Mouse (Mus musculus) ES-Bruce4 (cell line): ENCODE measurements around the gene Nt5c1a. TPM values are rescaled to one million over a fixed set of nuclear protein-coding genes. Genes with fewer than 3 reads are reported as not detected.

Experiments used
- H3K27ac ChIP-seq: 2 replicates; pipeline ENCODE4 v1.5.1; 2012; ENCODE audit warnings: low read length, inconsistent platforms; ENCODE audit not compliant: insufficient read depth
- H3K27me3 ChIP-seq: 2 replicates; pipeline ENCODE4 v1.6.1; 2012; ENCODE audit warnings: mild to moderate bottlenecking, low read length, inconsistent platforms; ENCODE audit not compliant: control insufficient read depth, poor library complexity, insufficient read depth, severe bottlenecking
- H3K36me3 ChIP-seq: 2 replicates; pipeline ENCODE4 v1.6.1; 2012; ENCODE audit warnings: inconsistent platforms, mild to moderate bottlenecking, low read length, moderate library complexity; ENCODE audit not compliant: control insufficient read depth, poor library complexity, insufficient read depth, severe bottlenecking
- H3K4me1 ChIP-seq: one replicate; pipeline ENCODE4 v1.8.1; 2011; ENCODE audit warnings: low read length; ENCODE audit not compliant: control insufficient read depth, insufficient read depth
- H3K4me3 ChIP-seq: 2 replicates; pipeline ENCODE4 v1.5.1; 2011; ENCODE audit warnings: low read depth, mild to moderate bottlenecking, low read length
- H3K9ac ChIP-seq: 2 replicates; pipeline ENCODE4 v1.6.1; 2012; ENCODE audit warnings: low read depth, mild to moderate bottlenecking, inconsistent platforms; ENCODE audit not compliant: poor library complexity, severe bottlenecking
- H3K9me3 ChIP-seq: replicated peaks from 2 replicates; pipeline ENCODE4 v1.6.1; 2012; ENCODE audit warnings: mild to moderate bottlenecking, low read length, inconsistent platforms; ENCODE audit not compliant: control insufficient read depth, poor library complexity, insufficient read depth, severe bottlenecking
- CTCF ChIP-seq: IDR thresholded peaks from one replicate; pipeline ENCODE4 v1.8.1; 2011; ENCODE audit warnings: low read depth, low read length
- EP300 ChIP-seq: IDR thresholded peaks from 2 replicates; pipeline ENCODE4 v1.6.1; 2011; ENCODE audit warnings: low read depth, low read length; ENCODE audit not compliant: insufficient read depth
- POLR2A ChIP-seq: IDR thresholded peaks from one replicate; pipeline ENCODE4 v1.8.1; 2011; ENCODE audit warnings: low read length; ENCODE audit not compliant: insufficient read depth
- polyA plus RNA-seq: library from polyadenylated mRNA; stranded (reverse); fragments of >200 nt; gene quantifications from 2 replicates; pipeline ENCODE4 v1.2.4, GENCODE M21; 2011; ENCODE audit warnings: low read depth; ENCODE audit not compliant: missing spikeins, insufficient read depth, insufficient read length

Gene Nt5c1a
- polyA plus RNA-seq, 1 experiment = not detected

GRCm38 (mm10) chr4:123227707-123228106 is 26.4 kb downstream of the Nt5c1a start:
- TF ChIP-seq POLR2A = no peak
- TF ChIP-seq EP300 = no peak
- TF ChIP-seq CTCF = no peak
- Histone ChIP-seq H3K4me3 (no peak overlapping the region), H3K36me3 (no peaks in the 10 kb centered on the region), H3K9ac (no peak overlapping the region), H3K27me3 (no peaks in the 10 kb centered on the region), H3K9me3 (no peaks in the 10 kb centered on the region), H3K27ac (no peak overlapping the region), H3K4me1 (no peaks in the 10 kb centered on the region)

- no peaks in the 10 kb centered on the region for H3K36me3 ChIP-seq
- no peak overlapping the region for H3K9ac ChIP-seq
- no peaks in the 10 kb centered on the region for H3K9me3 ChIP-seq
- H3K27me3 ChIP-seq = no peaks in the 10 kb centered on the region
- no peak for TF ChIP-seq EP300
- no peak for TF ChIP-seq CTCF
- no peak for TF ChIP-seq POLR2A
- no peak overlapping the region for H3K27ac ChIP-seq
- H3K4me3 ChIP-seq = no peak overlapping the region
- no peaks in the 10 kb centered on the region for H3K4me1 ChIP-seq
These were observed 27.0 kb downstream of the Nt5c1a start for GRCm38 (mm10) chr4:123228270-123228669.

- Histone ChIP-seq H3K4me1 (no peaks in the 10 kb centered on the region), H3K27me3 (no peaks in the 10 kb centered on the region), H3K4me3 (no peak overlapping the region)
These were observed 27.9 kb downstream of the Nt5c1a start for GRCm38 (mm10) chr4:123229166-123229565.

GRCm38 (mm10) chr4:123232841-123233240 is 31.5 kb downstream of the Nt5c1a start:
- Histone ChIP-seq H3K36me3 (no peaks in the 10 kb centered on the region), H3K9me3 (no peaks in the 10 kb centered on the region), H3K9ac (no peak overlapping the region), H3K4me3 (no peak overlapping the region), H3K27ac (no peak overlapping the region), H3K27me3 (no peaks in the 10 kb centered on the region), H3K4me1 (no peaks in the 10 kb centered on the region)
- TF ChIP-seq CTCF (no peak), EP300 (no peak), POLR2A (no peak)

More at GRCm38 (mm10) chr4:123229166-123229565, 27.9 kb downstream of the Nt5c1a start:
- Histone ChIP-seq H3K36me3 (no peaks in the 10 kb centered on the region), H3K9me3 (no peaks in the 10 kb centered on the region), H3K9ac (no peak overlapping the region), H3K27ac (no peak overlapping the region)
- TF ChIP-seq CTCF = no peak
- TF ChIP-seq POLR2A = no peak
- TF ChIP-seq EP300 = no peak

- Histone ChIP-seq H3K4me1 (no peaks in the 10 kb centered on the region), H3K4me3 (peak within 1 kb of the TSS; percentile 48), H3K27me3 (no peaks in the 10 kb centered on the region), H3K27ac (no peak within 1 kb of the TSS), H3K36me3 (no peaks in the 10 kb centered on the region), H3K9ac (peak within 1 kb of the TSS; percentile 31; the same call in 1 of the 2 replicates), H3K9me3 (no peaks in the 10 kb centered on the region)
- TF ChIP-seq CTCF = no peak
These were observed 32.3 kb downstream of the Nt5c1a start, which contains the start of gene Heyl for GRCm38 (mm10) chr4:123233492-123234084. Gene Heyl, plus strand, starts transcription at chr4:123233556.

- TF ChIP-seq POLR2A (no peak), CTCF (no peak), EP300 (no peak)
- Histone ChIP-seq H3K9me3 (no peaks in the 10 kb centered on the region), H3K27ac (no peak overlapping the region), H3K36me3 (no peaks in the 10 kb centered on the region), H3K4me1 (no peaks in the 10 kb centered on the region), H3K27me3 (peaks cover 3% of the 10 kb centered on the region), H3K9ac (no peak overlapping the region), H3K4me3 (no peak overlapping the region)
These were observed 34.6 kb downstream of the Nt5c1a start for GRCm38 (mm10) chr4:123235835-123236430.
